19 mouse cellular contexts compared by ENCODE assay signal in the genomic region with DNA sequence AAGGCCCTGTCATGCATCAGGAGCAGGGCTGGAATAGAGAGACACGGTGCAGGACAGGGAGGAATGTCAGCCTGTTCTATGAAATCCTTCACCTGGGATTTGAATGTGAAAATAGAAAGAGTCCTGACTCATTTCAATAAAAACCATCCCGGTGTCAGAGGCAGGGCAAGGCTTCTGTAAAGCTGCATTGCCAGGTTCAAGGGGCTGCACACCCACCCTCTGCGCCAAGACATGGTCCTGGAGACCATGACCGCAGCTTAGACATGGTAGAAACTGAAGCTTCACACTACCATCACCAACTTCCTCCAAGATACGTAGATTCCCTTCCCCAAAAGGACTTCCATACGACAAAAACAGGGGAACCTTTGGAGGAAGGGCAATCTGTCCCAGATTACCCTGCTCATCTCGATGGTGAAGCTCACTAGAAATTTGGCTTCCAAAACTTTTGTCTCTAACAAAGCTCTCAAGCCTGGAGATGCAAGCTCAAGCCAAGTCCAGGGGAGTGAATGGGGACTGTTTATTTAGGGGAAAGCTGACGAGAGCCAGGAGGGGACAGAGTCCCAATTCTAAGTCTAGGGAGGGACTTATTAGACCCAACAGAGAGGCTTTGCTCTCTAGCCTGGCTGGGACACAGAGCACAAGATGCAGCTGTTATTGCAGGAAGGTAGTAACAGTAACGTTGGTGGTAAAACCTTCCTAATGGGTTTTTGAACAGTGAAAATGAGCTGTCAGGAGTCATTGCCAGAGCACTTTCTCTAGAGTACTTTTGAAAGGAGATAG.
A peak's percentile ranks its signal among the peaks of the same experiment; 100 is the strongest.
DNase-seq lines count a peak whose midpoint lies in the region; ATAC-seq and TF ChIP-seq lines count a peak whose summit lies in the region.
"Had no signal": no experiment of that assay in that cellular context is flagged by ENCODE, and none has a peak within 500 bp of the region (broad histone marks: within the 10 kb centered on the region; RNA-seq: fewer than 3 reads in every experiment).

No protein-coding gene starts in this region.

- TF ChIP-seq CTCF in midbrain, postnatal 0 days (IDR thresholded peaks at IDR 0.05): no peak

- H3K27ac ChIP-seq in hindbrain, embryonic 13.5 days: peak overlapping the region; percentile 55
- H3K27ac ChIP-seq in hindbrain, embryonic 16.5 days (ENCODE audit: low read depth, low read length): no peak overlapping the region
- 0 out of 2 replicates have a peak overlapping the region, but pooled peaks have one; percentile 4 for H3K27ac ChIP-seq in midbrain, embryonic 12.5 days (replicated peaks)
- H3K27ac ChIP-seq in midbrain, embryonic 13.5 days: no peak overlapping the region
- peak overlapping the region; percentile 6; the same call in 1 of the 2 replicates for H3K27ac ChIP-seq in midbrain, embryonic 14.5 days (replicated peaks; ENCODE audit: low read depth, low read length)
- H3K27ac ChIP-seq in midbrain, postnatal 0 days (ENCODE audit: low read depth, low read length): 0 out of 2 replicates have a peak overlapping the region, but pooled peaks have one; percentile 6
- H3K27ac ChIP-seq: embryonic facial prominence, embryonic 10.5 days; forebrain, embryonic 12.5 days; gastrocnemius, adult 2 months; liver, embryonic 14.5 days; neural tube, embryonic 13.5 days; stomach, embryonic 15.5 days had no signal

- no peak overlapping the region for H3K4me3 ChIP-seq in hindbrain, embryonic 13.5 days
- no peak overlapping the region for H3K4me3 ChIP-seq in hindbrain, embryonic 16.5 days (ENCODE audit: low read length)
- H3K4me3 ChIP-seq in midbrain, embryonic 12.5 days: no peak overlapping the region
- no peak overlapping the region for H3K4me3 ChIP-seq in midbrain, embryonic 13.5 days (replicated peaks)
- no peak overlapping the region for H3K4me3 ChIP-seq in midbrain, embryonic 14.5 days (replicated peaks; ENCODE audit: low read depth, low read length)
- no peak overlapping the region for H3K4me3 ChIP-seq in midbrain, postnatal 0 days (ENCODE audit: low read depth, low read length)
- H3K4me3 ChIP-seq: embryonic facial prominence, embryonic 10.5 days; forebrain, embryonic 12.5 days; gastrocnemius, adult 2 months; neural tube, embryonic 13.5 days; stomach, embryonic 15.5 days had no signal

- H3K9ac ChIP-seq in hindbrain, embryonic 13.5 days: no peak overlapping the region
- no peak overlapping the region for H3K9ac ChIP-seq in hindbrain, embryonic 16.5 days (ENCODE audit: low read depth, low read length)
- H3K9ac ChIP-seq in midbrain, embryonic 12.5 days (replicated peaks): no peak overlapping the region
- no peak overlapping the region for H3K9ac ChIP-seq in midbrain, embryonic 13.5 days (replicated peaks)
- no peak overlapping the region for H3K9ac ChIP-seq in midbrain, embryonic 14.5 days (replicated peaks; ENCODE audit: low read length)
- H3K9ac ChIP-seq in midbrain, postnatal 0 days (replicated peaks; ENCODE audit: low read length, poor library complexity, severe bottlenecking): no peak overlapping the region
- H3K9ac ChIP-seq: forebrain, embryonic 12.5 days; liver, embryonic 14.5 days; neural tube, embryonic 13.5 days; stomach, embryonic 15.5 days had no signal

- H3K9me3 ChIP-seq in hindbrain, embryonic 13.5 days: no peaks in the 10 kb centered on the region
- H3K9me3 ChIP-seq in hindbrain, embryonic 16.5 days (ENCODE audit: control insufficient read depth, low read length): no peaks in the 10 kb centered on the region
- H3K9me3 ChIP-seq in midbrain, embryonic 12.5 days: no peaks in the 10 kb centered on the region
- no peaks in the 10 kb centered on the region for H3K9me3 ChIP-seq in midbrain, embryonic 13.5 days
- H3K9me3 ChIP-seq in midbrain, embryonic 14.5 days (ENCODE audit: control insufficient read depth, low read length): no peaks in the 10 kb centered on the region
- no peaks in the 10 kb centered on the region for H3K9me3 ChIP-seq in midbrain, postnatal 0 days (ENCODE audit: low read length)
- H3K9me3 ChIP-seq: embryonic facial prominence, embryonic 10.5 days; forebrain, embryonic 12.5 days; neural tube, embryonic 13.5 days; stomach, embryonic 15.5 days had no signal

- no peak for ATAC-seq in hindbrain, embryonic 13.5 days (ENCODE audit: low FRiP score)
- no peak for ATAC-seq in hindbrain, embryonic 16.5 days
- no peak for ATAC-seq in midbrain, embryonic 12.5 days (ENCODE audit: low FRiP score, low read depth)
- ATAC-seq in midbrain, embryonic 13.5 days: no peak
- ATAC-seq in midbrain, embryonic 14.5 days (ENCODE audit: low FRiP score, low TSS enrichment): no peak
- no peak for ATAC-seq in midbrain, postnatal 0 days (ENCODE audit: low FRiP score)

- DNase-seq in midbrain, embryonic 14.5 days: no peak
- DNase-seq in midbrain, postnatal 0 days (ENCODE audit: low spot score): no peak
- DNase-seq in right cerebral cortex, postnatal 4 days: no peak
- DNase-seq: adrenal gland, adult 2 months; cerebellum, adult 8-10 months; gastrocnemius, adult 2 months; heart, postnatal 36 days; layer of hippocampus, postnatal 36 days; right cerebral cortex, adult 18-20 months; thymus, postnatal 36 days had no signal

- H3K27me3 ChIP-seq in hindbrain, embryonic 13.5 days: no peaks in the 10 kb centered on the region
- no peaks in the 10 kb centered on the region for H3K27me3 ChIP-seq in hindbrain, embryonic 16.5 days (replicated peaks; ENCODE audit: control insufficient read depth, insufficient read depth, low read length)
- no peaks in the 10 kb centered on the region for H3K27me3 ChIP-seq in midbrain, embryonic 12.5 days
- no peaks in the 10 kb centered on the region for H3K27me3 ChIP-seq in midbrain, embryonic 13.5 days
- H3K27me3 ChIP-seq in midbrain, embryonic 14.5 days (ENCODE audit: control insufficient read depth, insufficient read depth, low read length): no peaks in the 10 kb centered on the region
- H3K27me3 ChIP-seq in midbrain, postnatal 0 days (ENCODE audit: insufficient read depth, low read length): no peaks in the 10 kb centered on the region
- H3K27me3 ChIP-seq: forebrain, embryonic 12.5 days; neural tube, embryonic 13.5 days; stomach, embryonic 15.5 days had no signal

- no peaks in the 10 kb centered on the region for H3K36me3 ChIP-seq in hindbrain, embryonic 13.5 days
- H3K36me3 ChIP-seq in hindbrain, embryonic 16.5 days (ENCODE audit: control insufficient read depth, insufficient read depth, low read length): no peaks in the 10 kb centered on the region
- no peaks in the 10 kb centered on the region for H3K36me3 ChIP-seq in midbrain, embryonic 12.5 days
- H3K36me3 ChIP-seq in midbrain, embryonic 13.5 days: no peaks in the 10 kb centered on the region
- H3K36me3 ChIP-seq in midbrain, embryonic 14.5 days (ENCODE audit: control insufficient read depth, insufficient read depth, low read length): no peaks in the 10 kb centered on the region
- no peaks in the 10 kb centered on the region for H3K36me3 ChIP-seq in midbrain, postnatal 0 days (ENCODE audit: insufficient read depth, low read length)
- H3K36me3 ChIP-seq: embryonic facial prominence, embryonic 10.5 days; forebrain, embryonic 12.5 days; neural tube, embryonic 13.5 days; stomach, embryonic 15.5 days had no signal

- no peak overlapping the region for H3K4me2 ChIP-seq in hindbrain, embryonic 13.5 days
- no peak overlapping the region for H3K4me2 ChIP-seq in hindbrain, embryonic 16.5 days (ENCODE audit: low read length)
- H3K4me2 ChIP-seq in midbrain, embryonic 12.5 days (replicated peaks): no peak overlapping the region
- H3K4me2 ChIP-seq in midbrain, embryonic 13.5 days (replicated peaks): no peak overlapping the region
- H3K4me2 ChIP-seq in midbrain, embryonic 14.5 days (ENCODE audit: low read length): no peak overlapping the region
- H3K4me2 ChIP-seq in midbrain, postnatal 0 days (ENCODE audit: low read depth, low read length, poor library complexity, severe bottlenecking): no peak overlapping the region
- H3K4me2 ChIP-seq: forebrain, embryonic 12.5 days; neural tube, embryonic 13.5 days; stomach, embryonic 15.5 days had no signal

- peaks cover 49% of the 10 kb centered on the region for H3K4me1 ChIP-seq in hindbrain, embryonic 13.5 days (replicated peaks)
- peaks cover 7% of the 10 kb centered on the region for H3K4me1 ChIP-seq in hindbrain, embryonic 16.5 days (ENCODE audit: control insufficient read depth, insufficient read depth, low read depth, low read length)
- H3K4me1 ChIP-seq in midbrain, embryonic 12.5 days: peaks cover 20% of the 10 kb centered on the region
- peaks cover 32% of the 10 kb centered on the region for H3K4me1 ChIP-seq in midbrain, embryonic 13.5 days (replicated peaks)
- H3K4me1 ChIP-seq in midbrain, embryonic 14.5 days (ENCODE audit: control insufficient read depth, insufficient read depth, low read length): peaks cover 30% of the 10 kb centered on the region
- peaks cover 13% of the 10 kb centered on the region; the same call in 1 of the 2 replicates for H3K4me1 ChIP-seq in midbrain, postnatal 0 days (ENCODE audit: insufficient read depth, low read length)

- WGBS in hindbrain, embryonic 13.5 days: 83% methylated on average over 9 of the region's 9 CpGs
- WGBS in hindbrain, embryonic 16.5 days: 82% methylated on average over 9 of the region's 9 CpGs
- 85% methylated on average over 9 of the region's 9 CpGs for WGBS in midbrain, embryonic 12.5 days
- 84% methylated on average over 9 of the region's 9 CpGs for WGBS in midbrain, embryonic 13.5 days
- WGBS in midbrain, embryonic 14.5 days: 82% methylated on average over 9 of the region's 9 CpGs
- WGBS in midbrain, postnatal 0 days: 77% methylated on average over 9 of the region's 9 CpGs

Comparison
In these comparisons a context has a peak if more than half of its experiments do, and no peak if none do; other contexts are left out.
1. H3K27ac ChIP-seq: peak in hindbrain, embryonic 13.5 days (single experiment), midbrain, embryonic 12.5 days (single experiment), midbrain, embryonic 14.5 days (single experiment) and midbrain, postnatal 0 days (single experiment); none in hindbrain, embryonic 16.5 days (single experiment) and midbrain, embryonic 13.5 days (single experiment).